Mouse (Mus musculus): ENCODE measurements around the gene Vstm4.

Vstm4 gene

DNA sequence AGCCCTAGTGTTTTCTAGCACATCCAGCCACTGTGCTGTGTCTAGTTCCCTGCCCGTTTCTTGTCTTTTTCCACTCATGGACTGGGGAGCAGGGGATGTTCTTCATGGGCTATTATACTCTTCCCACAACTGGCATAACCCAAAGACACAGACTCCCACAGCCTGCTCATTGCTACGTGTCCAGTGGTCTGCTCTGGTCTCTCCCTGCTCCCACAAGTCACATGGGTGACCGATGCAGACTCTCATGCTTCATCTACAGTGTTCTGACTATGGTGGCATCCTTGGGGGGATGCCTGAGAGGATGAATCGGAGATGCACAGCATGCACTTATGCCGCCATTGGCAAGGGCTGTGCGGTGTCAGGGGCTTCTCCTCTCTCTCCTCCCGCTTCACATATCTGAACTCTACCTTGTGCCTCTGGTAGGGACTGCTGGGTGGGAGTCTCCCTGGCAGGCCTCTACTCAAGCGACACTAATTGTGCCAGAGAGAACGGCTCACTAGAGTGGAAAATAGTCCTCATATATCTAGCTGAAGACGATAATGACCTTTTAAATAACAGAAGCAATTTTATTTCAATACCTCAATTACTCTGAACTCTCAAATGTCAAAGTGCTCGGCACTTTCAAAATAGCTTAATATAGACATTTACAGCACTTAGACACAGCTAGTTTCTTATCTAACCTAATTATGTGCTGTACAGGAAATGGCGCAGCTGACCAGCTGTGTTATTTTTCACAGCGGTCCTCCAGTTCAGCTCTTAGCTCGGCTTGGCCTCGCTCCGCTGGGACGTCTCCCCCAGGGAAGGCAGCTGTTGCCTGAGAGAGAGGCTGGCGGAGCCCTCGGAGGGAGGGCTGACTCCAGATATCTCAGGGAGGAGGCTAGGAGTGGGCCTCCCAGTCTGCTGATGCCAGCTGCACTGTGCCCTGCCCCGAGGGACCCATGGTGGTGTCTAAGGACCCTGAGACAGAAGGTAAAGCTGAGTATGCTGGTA is 94.1 kb downstream of the Vstm4 start:
- peak; percentile 59 for DNase-seq

DNA sequence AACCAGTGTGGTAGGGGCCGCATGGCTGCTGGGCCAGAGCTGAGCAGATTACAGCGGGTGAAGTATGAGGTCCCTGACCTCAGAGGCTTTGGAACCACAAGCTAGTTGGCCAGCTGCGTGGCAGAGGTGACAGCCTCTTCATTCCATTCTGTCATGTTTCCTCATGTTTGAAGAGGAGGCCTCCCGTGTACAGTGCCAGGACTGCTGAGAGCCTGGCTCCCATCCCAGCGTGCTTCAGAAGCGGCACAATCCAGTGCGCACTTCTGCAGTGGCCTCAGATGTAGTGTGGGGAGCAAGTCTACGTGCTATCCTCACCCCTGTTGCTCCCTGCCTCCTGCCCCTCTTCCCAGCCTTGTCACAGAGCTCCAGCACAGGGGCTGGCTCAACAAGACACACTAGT is 99.9 kb downstream of the Vstm4 start:
- peak; percentile 44 for DNase-seq

DNA sequence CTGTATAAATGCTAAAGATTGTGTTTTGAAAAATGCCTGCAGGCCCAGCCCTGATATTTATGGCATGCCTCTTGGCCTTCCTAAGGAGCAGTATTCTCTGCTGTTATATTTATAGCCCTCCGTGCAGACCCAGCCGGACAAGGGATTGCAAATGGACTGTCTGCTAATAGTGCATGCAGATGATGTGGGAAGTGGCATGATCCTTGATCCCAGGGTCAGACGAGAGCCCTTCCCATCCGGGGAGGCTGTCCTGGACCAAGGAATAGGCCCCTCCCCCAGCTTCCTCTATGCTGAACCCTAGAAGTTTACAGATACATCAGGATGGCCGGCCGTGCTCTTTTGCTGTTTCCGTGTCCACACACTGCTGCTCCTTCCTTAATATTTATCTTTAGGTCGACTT is 102.1 kb downstream of the Vstm4 start:
- DNase-seq = peak; percentile 50

DNA sequence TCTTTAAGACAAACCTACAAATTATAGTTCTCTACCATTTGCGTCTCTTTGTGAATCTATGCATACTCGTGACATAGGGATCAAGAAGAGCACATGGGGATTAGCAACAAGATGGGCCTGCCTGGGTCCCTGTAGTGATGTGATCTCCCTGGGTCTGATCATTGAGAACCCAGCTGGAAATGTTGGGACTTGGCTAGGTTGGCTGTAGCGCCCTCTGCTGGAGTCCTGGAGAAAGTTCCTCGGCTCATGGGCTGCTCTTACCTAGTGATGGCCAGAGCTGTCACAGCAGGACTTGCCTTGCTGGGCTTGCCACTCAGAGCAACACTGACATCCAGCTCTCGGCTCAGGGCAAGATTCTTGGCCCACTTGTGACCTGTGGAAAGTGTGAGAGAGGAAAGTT is 103.9 kb downstream of the Vstm4 start:
- DNase-seq = peak; percentile 60

DNA sequence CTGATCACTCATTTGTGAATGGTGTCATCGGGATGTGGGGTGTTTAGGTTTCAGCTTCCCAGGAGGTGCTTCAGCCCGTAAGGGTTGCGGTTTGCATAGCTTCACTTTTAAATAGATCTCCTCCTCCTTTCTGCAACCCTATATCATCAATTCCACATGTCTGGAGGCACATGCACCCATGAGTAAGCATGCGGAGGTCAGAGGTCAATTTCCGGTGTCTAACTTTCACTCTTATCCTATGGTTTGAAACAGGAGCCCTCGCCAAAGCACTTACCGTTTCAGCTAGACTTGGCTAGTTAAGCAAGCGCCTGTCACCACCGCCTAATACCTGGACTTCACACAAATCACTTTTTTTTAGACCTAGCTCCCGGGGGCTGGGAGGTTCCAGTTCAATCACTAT is 108.2 kb downstream of the Vstm4 start:
- DNase-seq = no peak

DNA sequence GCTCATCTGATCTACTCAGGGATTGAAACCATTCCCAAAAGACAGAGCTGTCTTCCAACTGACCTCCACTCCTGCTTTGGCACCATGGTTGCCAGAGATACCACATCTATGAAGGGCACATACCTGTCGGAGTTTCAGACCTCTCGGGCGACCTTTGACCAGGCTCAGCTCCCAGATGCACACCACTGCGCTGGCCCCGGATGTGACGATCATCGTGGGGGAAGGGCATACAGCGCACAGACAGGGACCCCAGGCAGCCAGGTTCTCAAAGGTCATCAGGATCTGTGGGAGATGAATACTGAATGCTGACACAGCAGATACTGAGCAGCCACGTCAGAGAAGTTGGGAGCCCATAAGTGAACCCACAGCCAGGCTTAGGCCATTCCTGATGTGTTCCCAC is 114.1 kb downstream of the Vstm4 start:
- DNase-seq = no peak

DNA sequence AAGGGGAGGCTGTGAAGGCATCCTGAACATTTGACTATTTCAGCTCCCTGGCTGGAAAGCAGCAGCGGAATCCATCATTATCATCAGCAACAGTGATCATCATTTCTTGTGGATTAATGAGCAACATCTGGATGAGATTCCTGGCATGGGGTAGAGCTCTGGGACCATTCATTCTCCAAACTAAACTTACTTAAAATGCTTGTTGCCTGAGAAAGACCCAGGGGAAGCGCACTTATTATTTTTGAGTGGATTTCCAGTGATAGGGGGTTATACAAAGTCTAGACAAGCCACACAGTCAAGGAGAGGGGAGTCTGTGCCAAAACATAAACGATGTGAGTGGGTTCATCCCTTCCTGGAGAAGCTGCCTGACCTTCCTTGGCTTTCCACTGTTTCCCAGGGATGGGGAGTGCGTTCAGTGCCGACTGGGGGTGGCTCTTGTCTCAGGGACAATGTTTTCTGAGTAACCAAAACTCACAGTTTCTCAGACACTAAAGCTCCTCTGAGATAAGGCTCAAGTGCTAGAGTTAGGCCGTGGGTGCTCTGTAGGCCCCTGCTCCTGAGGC is 127.7 kb downstream of the Vstm4 start:
- no peak for DNase-seq

DNA sequence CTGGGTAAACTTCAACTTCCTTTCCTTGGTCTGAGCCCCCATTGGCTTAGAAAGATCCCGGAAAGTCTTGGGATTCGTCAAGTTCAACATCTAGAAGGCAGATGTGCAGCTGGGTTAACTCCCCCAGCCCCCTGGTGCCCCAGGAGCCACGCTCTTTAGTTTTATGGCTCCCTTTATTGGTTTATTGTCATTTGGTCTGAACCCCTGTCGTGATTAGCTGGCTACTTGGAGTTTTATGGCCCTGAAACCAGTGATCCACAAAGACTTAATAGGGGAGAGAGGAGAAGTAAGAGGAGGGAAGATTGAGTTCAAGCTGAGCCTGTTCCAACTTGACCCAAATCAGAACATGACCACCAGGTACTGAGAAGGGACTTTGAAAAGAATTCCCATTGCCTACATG is 130.1 kb downstream of the Vstm4 start:
- no peak for DNase-seq
